Mouse (Mus musculus) Muller cell, postnatal 12 days (primary cell): ENCODE data around the gene Gsx1.

Experiments
- DNase-seq: peaks from one replicate; pipeline ENCODE4 v3.0.0-alpha.2; 2015; ENCODE audit errors: inconsistent ontology term

Gsx1 gene

GRCm38 (mm10) chr5:147188571-147188975 is at the start of gene Gsx1:
Gene Gsx1, plus strand, starts transcription at chr5:147188696.
- DNase-seq, result peak; percentile 87

DNA sequence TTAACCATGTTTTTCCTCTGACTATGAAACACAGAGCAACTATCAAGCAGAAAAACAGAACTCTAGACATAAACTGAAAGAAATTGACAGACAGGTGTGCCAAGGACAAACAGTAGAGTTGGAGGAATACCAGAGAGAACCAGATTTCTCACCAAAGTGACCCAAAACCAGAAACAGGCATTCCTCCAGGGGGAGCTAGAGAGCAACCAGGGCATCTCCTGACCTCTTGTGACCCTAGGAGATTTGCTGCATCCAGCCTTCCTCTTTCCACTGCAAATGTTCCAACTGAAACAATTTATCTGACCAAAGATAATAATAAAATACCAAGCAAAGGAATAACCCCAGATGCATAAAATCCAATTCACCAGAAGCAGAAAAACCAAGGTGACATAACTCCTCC is 41.2 kb upstream of the Gsx1 start:
- no peak for DNase-seq

GRCm38 (mm10) chr5:147154806-147155371 is 33.6 kb upstream of the Gsx1 start:
- DNase-seq, result no peak

GRCm38 (mm10) chr5:147155449-147156133 is 32.9 kb upstream of the Gsx1 start:
- DNase-seq, result peak; percentile 84

- DNase-seq, result no peak
Measured at GRCm38 (mm10) chr5:147156376-147156775, 32.1 kb upstream of the Gsx1 start.

DNA sequence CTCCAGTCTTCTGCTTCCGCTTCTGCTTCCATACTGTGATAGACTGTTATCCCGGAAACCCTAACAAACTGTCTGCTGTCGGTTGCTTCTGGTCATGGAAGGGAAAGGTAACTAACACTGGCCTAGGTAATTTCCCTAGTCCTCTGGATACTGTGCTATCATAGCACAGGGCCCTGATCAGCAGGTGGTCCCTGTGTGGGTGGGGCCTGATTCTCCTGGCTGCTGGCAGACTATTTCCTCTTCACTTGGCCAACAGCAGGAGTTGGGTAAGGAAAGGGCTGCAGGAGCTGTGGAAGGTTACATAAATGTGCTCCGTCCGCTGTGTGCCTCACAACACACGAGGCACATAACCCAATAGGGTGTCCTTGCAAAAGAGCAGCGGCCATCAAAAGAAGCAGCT is 31.1 kb upstream of the Gsx1 start:
- no peak for DNase-seq

- peak; percentile 17 for DNase-seq
Measured at GRCm38 (mm10) chr5:147159320-147159719, 29.2 kb upstream of the Gsx1 start.

DNA sequence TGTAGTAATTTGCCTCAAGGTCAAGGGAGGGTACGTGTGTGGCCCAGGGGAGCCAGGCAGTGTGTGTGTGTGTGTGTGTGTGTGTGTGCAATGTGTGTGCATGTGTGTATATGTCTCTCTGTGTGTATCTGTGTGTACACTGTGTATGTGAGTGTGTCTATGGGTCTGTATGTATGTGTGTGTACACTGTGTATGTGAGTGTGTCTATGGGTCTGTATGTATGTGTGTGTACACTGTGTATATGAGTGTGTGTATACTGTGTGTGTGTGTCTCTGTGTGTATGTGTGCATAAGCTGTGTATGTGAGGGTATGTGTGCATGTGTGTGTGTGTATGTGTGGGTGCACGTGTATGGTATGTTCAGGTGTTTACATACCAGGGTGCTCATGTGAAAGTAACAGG is 28.7 kb upstream of the Gsx1 start:
- no peak for DNase-seq

GRCm38 (mm10) chr5:147165060-147165459 is 23.4 kb upstream of the Gsx1 start:
- no peak for DNase-seq

- no peak for DNase-seq
Measured at GRCm38 (mm10) chr5:147170088-147170487, 18.4 kb upstream of the Gsx1 start.

- no peak for DNase-seq
Measured at GRCm38 (mm10) chr5:147174046-147174445, 14.4 kb upstream of the Gsx1 start.

DNA sequence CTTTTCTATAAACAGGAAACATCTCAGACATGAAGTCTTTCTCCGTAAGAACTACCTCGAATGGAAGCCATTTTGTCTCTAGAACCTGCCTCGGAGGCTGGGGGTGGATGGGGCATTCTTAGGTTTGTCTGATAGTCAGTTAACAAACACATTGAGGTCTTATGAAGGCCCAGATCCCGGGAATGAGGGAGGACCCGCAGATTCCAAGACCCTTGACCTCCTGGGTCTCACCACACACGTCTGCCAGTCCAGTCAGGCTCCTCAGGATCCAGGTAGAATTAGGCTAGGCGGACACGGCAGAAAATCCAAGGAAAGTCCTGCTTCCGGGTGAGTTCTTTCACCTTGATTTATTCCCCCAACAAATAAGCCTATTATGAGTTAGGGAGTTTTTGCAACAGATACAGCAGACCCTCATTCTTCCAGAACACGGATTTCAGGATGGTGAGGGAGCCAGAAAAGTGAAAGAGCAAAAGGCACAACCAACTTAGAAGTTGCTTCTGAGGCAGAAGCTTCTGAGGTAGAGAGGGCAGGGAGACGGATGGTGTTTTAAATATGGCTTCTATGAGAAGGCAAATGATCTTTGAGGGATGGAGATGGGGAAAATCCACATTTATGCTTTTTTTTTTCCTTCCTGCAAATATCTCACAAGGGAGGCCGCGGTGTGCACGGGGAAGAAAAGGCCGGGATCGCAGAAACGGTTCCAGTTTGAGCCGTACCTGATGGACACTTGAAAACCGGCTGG is 3.2 kb upstream of the Gsx1 start:
- DNase-seq, result no peak

DNA sequence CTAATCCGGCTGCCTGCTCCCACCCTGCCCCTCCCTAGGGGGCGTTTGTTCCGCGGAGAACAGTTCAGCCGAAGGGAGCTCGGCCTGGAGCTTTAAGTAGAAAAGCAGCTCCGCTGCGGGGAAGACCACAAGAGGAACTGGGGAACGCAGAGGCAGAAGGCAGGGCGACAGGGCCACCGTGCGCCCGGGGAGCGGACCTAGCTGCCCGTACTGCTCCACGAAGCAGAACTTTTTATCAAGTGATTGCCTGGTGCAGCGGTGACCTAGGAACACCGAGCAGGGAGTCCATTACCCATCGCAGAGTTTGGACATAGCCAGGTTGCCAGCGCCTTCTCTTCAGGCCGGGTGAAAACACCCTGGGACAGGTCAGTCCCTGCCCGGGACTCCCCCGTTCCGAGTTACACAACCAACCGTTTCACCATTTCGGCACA is 2.5 kb upstream of the Gsx1 start:
- DNase-seq, result peak; percentile 54

DNA sequence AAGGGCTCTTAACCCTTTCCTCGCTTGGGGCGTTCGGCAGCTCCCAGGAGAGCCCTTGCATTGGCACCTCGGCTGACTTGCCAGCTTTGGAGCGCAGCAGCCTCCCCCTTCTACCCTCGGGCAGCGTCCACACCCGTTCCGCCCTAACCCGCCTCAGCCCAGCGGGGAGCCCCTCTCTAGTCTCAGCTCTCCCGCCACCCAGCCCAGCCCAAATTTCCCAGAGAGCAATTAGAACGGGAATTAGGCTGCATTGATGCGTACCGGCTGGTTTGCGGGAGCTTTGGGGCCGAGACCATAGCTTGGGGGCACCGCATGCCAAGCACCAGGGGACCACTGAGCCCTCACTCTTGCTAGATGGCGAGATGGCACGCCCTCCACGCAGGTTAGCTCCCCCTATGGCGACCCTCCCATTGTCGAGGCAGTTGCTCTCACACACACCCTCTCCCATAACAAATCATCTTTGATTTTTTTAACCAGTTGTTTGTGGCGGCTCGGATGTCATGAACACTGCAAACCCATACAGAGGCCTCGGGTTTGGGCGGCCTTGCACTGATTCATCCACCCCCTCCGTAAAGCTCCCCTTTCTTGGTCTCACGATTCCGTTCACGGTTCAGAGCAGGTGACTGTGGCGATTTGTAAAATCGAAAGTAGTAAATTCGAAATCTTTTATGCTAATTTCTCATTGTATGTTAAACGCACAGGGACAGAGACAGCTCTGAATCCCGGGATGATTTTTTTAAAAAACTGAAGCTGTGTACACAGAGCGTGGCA is 1.5 kb upstream of the Gsx1 start:
- peak; percentile 35 for DNase-seq

DNA sequence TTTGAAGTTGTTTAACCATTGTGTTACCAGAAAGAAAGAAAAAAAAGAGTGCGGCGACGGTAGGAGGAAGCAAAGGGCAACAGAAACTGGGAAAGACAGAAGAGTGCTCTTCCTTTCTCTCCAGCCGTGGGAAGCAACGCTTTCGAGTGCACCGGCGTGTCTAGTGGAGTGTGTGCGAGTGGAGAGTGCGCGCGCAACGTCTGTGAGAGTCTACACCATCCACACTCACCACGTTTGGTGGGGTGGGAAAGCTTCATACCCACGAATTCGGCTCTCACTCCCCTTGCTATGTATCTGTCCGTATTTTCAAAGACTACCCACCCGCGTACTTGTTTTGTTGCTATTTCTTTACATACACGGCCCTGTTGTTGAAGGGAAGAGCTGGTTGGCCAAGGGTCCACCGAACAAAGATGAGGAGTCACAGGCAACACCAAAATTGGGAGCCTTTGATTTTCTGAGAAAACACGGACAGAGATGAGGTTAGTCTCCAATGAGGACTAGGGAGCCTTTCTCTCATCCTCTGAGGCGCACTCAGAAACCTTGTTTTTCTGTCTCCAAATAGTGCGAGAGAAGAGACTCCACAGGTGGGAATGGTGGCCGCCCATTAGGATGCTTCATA is 835 bp upstream of the Gsx1 start:
- DNase-seq, result peak; percentile 27

- DNase-seq, result no peak
Measured at GRCm38 (mm10) chr5:147189156-147189555, 660 bp downstream of the Gsx1 start.

GRCm38 (mm10) chr5:147189836-147190602 is 1.5 kb downstream of the Gsx1 start:
- DNase-seq, result no peak

GRCm38 (mm10) chr5:147190885-147191284 is 2.4 kb downstream of the Gsx1 start:
- no peak for DNase-seq

- no peak for DNase-seq
Measured at GRCm38 (mm10) chr5:147191801-147192575, 3.5 kb downstream of the Gsx1 start.

DNA sequence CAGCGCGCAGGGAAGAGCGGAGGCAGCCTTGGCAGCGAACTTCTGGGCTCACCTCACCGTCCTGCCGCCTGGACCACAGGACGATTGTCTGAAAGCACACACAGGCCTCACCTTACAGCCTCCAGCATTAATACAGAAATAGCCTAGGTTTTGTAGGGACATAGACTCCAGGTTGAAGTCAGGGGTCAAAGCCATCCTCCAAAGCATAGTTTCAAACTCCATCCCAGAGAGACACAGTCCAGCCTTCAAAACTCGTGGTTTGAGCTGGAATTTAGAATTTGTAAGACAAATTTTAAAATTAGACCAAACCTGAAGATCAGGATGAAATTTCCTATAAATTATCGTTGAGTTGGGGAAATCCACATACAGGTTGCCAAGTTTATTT is 4.1 kb downstream of the Gsx1 start:
- DNase-seq, result no peak
